Mouse (Mus musculus) midbrain, embryonic 10.5 days (tissue): ENCODE data around the gene BC067074. TPM values are rescaled to one million over a fixed set of nuclear protein-coding genes. Genes with fewer than 3 reads are reported as not detected.
"Not testable (repeated sequence)": the region's sequence is repeated elsewhere in the genome, so short reads cannot be mapped to it uniquely, and the experiment has no call there.

Experiments
- DNase-seq: peaks from one replicate; pipeline ENCODE4 v3.0.0-alpha.2; 2017; ENCODE audit warnings: low spot score
- H3K27ac ChIP-seq: fragments of 300-500 bp; sonication (generic); replicated peaks from 2 replicates; pipeline ENCODE4 v1.5.1; 2016; ENCODE audit warnings: mild to moderate bottlenecking
- H3K27me3 ChIP-seq: fragments of 300-500 bp; sonication (generic); 2 replicates; pipeline ENCODE4 v1.6.1; 2016; ENCODE audit warnings: low read depth, mild to moderate bottlenecking; ENCODE audit not compliant: poor library complexity, severe bottlenecking
- H3K36me3 ChIP-seq: fragments of 300-500 bp; sonication (generic); 2 replicates; pipeline ENCODE4 v1.6.1; 2016; ENCODE audit warnings: mild to moderate bottlenecking, moderate library complexity
- H3K4me1 ChIP-seq: fragments of 300-500 bp; sonication (generic); 2 replicates; pipeline ENCODE4 v1.6.1; 2016
- H3K4me3 ChIP-seq: fragments of 300-500 bp; sonication (generic); 2 replicates; pipeline ENCODE4 v1.5.1; 2016; ENCODE audit warnings: mild to moderate bottlenecking, moderate library complexity
- H3K9me3 ChIP-seq: fragments of 300-500 bp; sonication (generic); replicated peaks from 2 replicates; pipeline ENCODE4 v1.6.1; 2016; ENCODE audit warnings: mild to moderate bottlenecking
- WGBS: fragments of 180-500 bp; shearing (Covaris S2); methylation state at CpG from one replicate; pipeline ENCODE4 v1.1.7; 2016; 5-methylcytosine and 5-hydroxymethylcytosine counted together
- polyA plus RNA-seq: library from polyadenylated mRNA; unstranded; fragments of >200 nt; fragmentation: Nextera tagmentation; extraction: Ambion mirVana; gene quantifications from 2 replicates; pipeline ENCODE4 v1.2.1, GENCODE M21; 2016

Gene BC067074
- polyA plus RNA-seq, 1 experiment from 2014 or later = 1.5 TPM

GRCm38 (mm10) chr13:113365976-113366375, 73.0 kb downstream of the BC067074 start:
- Histone ChIP-seq H3K9me3 (no peaks in the 10 kb centered on the region), H3K27ac (no peak overlapping the region), H3K4me1 (peaks cover 6% of the 10 kb centered on the region; the same call in 1 of the 2 replicates), H3K4me3 (no peak overlapping the region), H3K36me3 (no peaks in the 10 kb centered on the region), H3K27me3 (no peaks in the 10 kb centered on the region)
- 91% methylated on average over 10 of the region's 10 CpGs for WGBS
- no peak for DNase-seq

- DNase-seq = no peak
- H3K27me3 ChIP-seq = no peaks in the 10 kb centered on the region
- no peaks in the 10 kb centered on the region for H3K9me3 ChIP-seq
- 70% methylated on average over 13 of the region's 13 CpGs for WGBS
- no peak overlapping the region for H3K4me3 ChIP-seq
- peaks cover 6% of the 10 kb centered on the region; the same call in 1 of the 2 replicates for H3K4me1 ChIP-seq
- no peak overlapping the region for H3K27ac ChIP-seq
- no peaks in the 10 kb centered on the region for H3K36me3 ChIP-seq
These were observed 76.1 kb downstream of the BC067074 start for GRCm38 (mm10) chr13:113368931-113369579.

DNA sequence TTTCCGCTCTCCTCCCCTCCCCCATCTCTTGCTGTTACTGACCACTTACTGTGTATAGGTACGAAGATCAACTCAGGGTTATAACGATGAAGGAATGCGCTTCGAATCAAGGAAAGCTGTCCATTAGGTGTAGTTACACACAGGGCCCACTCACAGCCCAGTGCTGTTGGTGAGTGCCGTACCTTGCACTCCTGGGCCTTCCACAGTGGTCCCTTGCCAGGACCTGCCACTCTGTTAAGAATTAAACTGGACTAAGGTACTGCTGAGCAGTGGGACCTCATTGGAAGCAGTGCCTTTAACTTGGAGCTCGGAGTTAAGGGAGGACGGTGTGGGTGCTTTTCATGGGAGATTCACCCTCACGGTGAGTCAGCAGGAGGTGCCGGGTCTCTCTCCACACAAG, 76.7 kb downstream of the BC067074 start:
- Histone ChIP-seq H3K4me1 (peaks cover 6% of the 10 kb centered on the region; the same call in 1 of the 2 replicates), H3K9me3 (no peaks in the 10 kb centered on the region), H3K4me3 (no peak overlapping the region), H3K27ac (no peak overlapping the region), H3K36me3 (no peaks in the 10 kb centered on the region), H3K27me3 (no peaks in the 10 kb centered on the region)
- no peak for DNase-seq
- 91% methylated on average over 10 of the region's 10 CpGs for WGBS

- no peak for DNase-seq
- Histone ChIP-seq H3K4me3 (no peak overlapping the region), H3K27me3 (no peaks in the 10 kb centered on the region), H3K27ac (no peak overlapping the region), H3K4me1 (peaks cover 6% of the 10 kb centered on the region; the same call in 1 of the 2 replicates), H3K9me3 (no peaks in the 10 kb centered on the region), H3K36me3 (no peaks in the 10 kb centered on the region)
- 88% methylated on average over 12 of the region's 12 CpGs for WGBS
These were observed 80.5 kb downstream of the BC067074 start for GRCm38 (mm10) chr13:113373291-113374083.

GRCm38 (mm10) chr13:113374084-113374405, 81.1 kb downstream of the BC067074 start:
- H3K9me3 ChIP-seq = no peaks in the 10 kb centered on the region
- no peaks in the 10 kb centered on the region for H3K27me3 ChIP-seq
- H3K4me1 ChIP-seq = peaks cover 3% of the 10 kb centered on the region; the same call in 1 of the 2 replicates
- H3K4me3 ChIP-seq = no peak overlapping the region
- WGBS = 78% methylated on average over 2 of the region's 2 CpGs
- H3K36me3 ChIP-seq = no peaks in the 10 kb centered on the region
- no peak for DNase-seq
- no peak overlapping the region for H3K27ac ChIP-seq

- 87% methylated on average over 7 of the region's 7 CpGs for WGBS
- no peak overlapping the region for H3K27ac ChIP-seq
- no peak overlapping the region for H3K4me3 ChIP-seq
- no peaks in the 10 kb centered on the region for H3K27me3 ChIP-seq
- no peak for DNase-seq
- H3K4me1 ChIP-seq = peaks cover 9% of the 10 kb centered on the region
- no peaks in the 10 kb centered on the region for H3K9me3 ChIP-seq
- H3K36me3 ChIP-seq = no peaks in the 10 kb centered on the region
These were observed 84.7 kb downstream of the BC067074 start for GRCm38 (mm10) chr13:113377631-113378030.

DNA sequence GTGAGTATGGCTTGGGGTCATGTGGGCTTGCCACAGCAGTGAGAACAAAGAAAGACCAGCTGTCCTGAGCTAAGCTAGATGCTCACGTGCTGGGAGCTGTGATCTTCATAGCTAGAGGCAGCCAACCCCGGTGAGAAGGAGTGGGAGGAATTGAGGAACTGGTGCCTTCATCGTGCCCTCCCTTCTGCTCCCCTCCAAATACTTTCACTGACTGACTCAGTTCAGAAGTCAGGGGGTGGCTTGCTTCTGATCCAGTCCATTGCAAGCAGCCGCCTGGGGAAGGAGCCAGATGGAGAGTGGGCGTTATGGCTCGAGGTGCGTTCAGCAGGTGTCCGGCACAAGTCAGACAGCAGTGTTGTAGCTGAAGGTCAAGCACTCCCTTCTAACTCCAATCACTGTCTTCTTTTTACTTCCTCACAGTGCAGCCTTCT, 86.0 kb downstream of the BC067074 start:
- no peak for DNase-seq

GRCm38 (mm10) chr13:113379766-113380309, 86.9 kb downstream of the BC067074 start:
- 58% methylated on average over 6 of the region's 6 CpGs for WGBS
- Histone ChIP-seq H3K27me3 (no peaks in the 10 kb centered on the region), H3K36me3 (no peaks in the 10 kb centered on the region), H3K27ac (no peak overlapping the region), H3K4me1 (peaks cover 9% of the 10 kb centered on the region), H3K9me3 (no peaks in the 10 kb centered on the region), H3K4me3 (no peak overlapping the region)
- DNase-seq = no peak

More for the DNA sequence above, 86.0 kb downstream of the BC067074 start:
- no peaks in the 10 kb centered on the region for H3K36me3 ChIP-seq
- H3K9me3 ChIP-seq = no peaks in the 10 kb centered on the region
- peaks cover 9% of the 10 kb centered on the region for H3K4me1 ChIP-seq
- no peak overlapping the region for H3K4me3 ChIP-seq
- 88% methylated on average over 8 of the region's 8 CpGs for WGBS
- H3K27me3 ChIP-seq = no peaks in the 10 kb centered on the region
- no peak overlapping the region for H3K27ac ChIP-seq

DNA sequence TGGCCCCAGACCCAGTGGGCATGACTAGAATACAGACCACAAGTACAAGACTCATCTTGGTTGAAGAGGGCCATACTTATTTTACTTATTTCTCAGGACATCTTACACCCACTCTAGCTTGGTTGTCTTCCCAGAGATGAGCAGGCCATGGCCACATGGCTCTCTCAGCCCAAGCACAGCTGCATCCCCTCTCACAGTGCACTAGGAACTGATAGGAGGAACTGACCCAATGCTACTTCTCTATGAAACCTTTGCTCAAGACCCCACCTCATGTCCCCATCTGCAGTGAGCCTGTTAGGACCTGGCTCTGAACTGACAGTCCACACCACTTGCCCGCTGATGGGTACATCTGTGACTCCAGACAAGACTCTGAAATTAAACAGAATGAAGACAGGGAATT, 88.8 kb downstream of the BC067074 start:
- H3K27me3 ChIP-seq = no peaks in the 10 kb centered on the region
- 94% methylated on average over 1 of the region's 1 CpGs for WGBS
- DNase-seq = no peak
- H3K27ac ChIP-seq = no peak overlapping the region
- peaks cover 9% of the 10 kb centered on the region for H3K4me1 ChIP-seq
- H3K9me3 ChIP-seq = no peaks in the 10 kb centered on the region
- no peak overlapping the region for H3K4me3 ChIP-seq
- no peaks in the 10 kb centered on the region for H3K36me3 ChIP-seq

DNA sequence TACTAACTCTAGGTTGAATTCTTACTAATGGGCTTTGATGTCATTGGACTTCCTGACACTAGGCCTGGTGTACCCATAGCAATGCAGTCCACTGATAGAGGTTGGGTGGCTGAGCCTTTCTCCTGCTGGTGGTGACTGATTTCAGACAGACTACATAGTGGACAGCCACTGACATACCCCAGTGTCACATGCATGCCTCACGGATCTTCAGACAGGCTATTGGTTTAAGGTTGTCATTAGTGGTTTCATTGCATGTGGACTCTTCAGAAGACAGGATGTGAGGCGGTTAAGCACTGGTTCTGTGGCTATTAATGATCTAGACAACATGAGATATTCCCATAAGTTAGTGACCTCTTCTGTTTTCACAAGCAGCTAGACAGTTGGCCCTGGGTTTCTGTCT, 89.2 kb downstream of the BC067074 start:
- H3K27ac ChIP-seq = no peak overlapping the region
- H3K36me3 ChIP-seq = no peaks in the 10 kb centered on the region
- H3K4me3 ChIP-seq = no peak overlapping the region
- no peaks in the 10 kb centered on the region for H3K27me3 ChIP-seq
- DNase-seq = no peak
- no peaks in the 10 kb centered on the region for H3K9me3 ChIP-seq
- peaks cover 9% of the 10 kb centered on the region for H3K4me1 ChIP-seq
- 89% methylated on average over 2 of the region's 2 CpGs for WGBS

GRCm38 (mm10) chr13:113382770-113383169, 89.8 kb downstream of the BC067074 start:
- H3K27me3 ChIP-seq, H3K36me3 ChIP-seq, DNase-seq, H3K9me3 ChIP-seq, H3K4me1 ChIP-seq, H3K4me3 ChIP-seq, H3K27ac ChIP-seq: not testable (repeated sequence)

DNA sequence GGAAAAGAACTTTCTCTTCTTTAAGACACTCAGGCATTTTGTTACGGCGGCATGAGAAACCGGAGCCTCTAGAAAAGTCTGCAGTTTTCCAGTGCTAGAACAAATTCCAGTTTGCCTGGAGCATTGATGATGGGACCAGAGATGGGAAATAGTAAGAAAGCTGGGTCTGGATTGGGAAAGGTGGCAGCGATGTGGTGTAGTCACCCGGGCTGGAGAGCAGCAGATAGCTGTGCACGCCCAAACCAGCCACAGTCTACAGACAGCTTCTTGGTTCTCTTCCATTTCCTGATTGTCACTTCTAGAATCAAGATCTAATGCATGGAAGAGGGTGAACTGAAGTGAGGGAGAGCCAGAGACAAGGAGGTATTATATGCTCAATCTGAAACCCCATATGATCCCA, 100.4 kb downstream of the BC067074 start:
- Histone ChIP-seq H3K36me3 (no peaks in the 10 kb centered on the region), H3K9me3 (no peaks in the 10 kb centered on the region), H3K27me3 (no peaks in the 10 kb centered on the region), H3K4me1 (no peaks in the 10 kb centered on the region), H3K4me3 (no peak overlapping the region), H3K27ac (no peak overlapping the region)
- 95% methylated on average over 6 of the region's 6 CpGs for WGBS
- no peak for DNase-seq

GRCm38 (mm10) chr13:113394591-113394990, 101.6 kb downstream of the BC067074 start:
- no peaks in the 10 kb centered on the region for H3K4me1 ChIP-seq
- H3K4me3 ChIP-seq = no peak overlapping the region
- H3K9me3 ChIP-seq = no peaks in the 10 kb centered on the region
- no peak overlapping the region for H3K27ac ChIP-seq
- no peaks in the 10 kb centered on the region for H3K27me3 ChIP-seq
- WGBS = 86% methylated on average over 15 of the region's 15 CpGs
- H3K36me3 ChIP-seq = no peaks in the 10 kb centered on the region
- DNase-seq = no peak
